Mouse (Mus musculus): ENCODE results near the gene Hs3st4. TPM values are rescaled to one million over a fixed set of nuclear protein-coding genes. Genes with fewer than 3 reads are reported as not detected.

The Hs3st4 gene
- polyA plus RNA-seq (2014; fragmentation: Nextera tagmentation; extraction: Ambion mirVana) = 0.36 and 0.47 TPM in 2 replicates

DNA sequence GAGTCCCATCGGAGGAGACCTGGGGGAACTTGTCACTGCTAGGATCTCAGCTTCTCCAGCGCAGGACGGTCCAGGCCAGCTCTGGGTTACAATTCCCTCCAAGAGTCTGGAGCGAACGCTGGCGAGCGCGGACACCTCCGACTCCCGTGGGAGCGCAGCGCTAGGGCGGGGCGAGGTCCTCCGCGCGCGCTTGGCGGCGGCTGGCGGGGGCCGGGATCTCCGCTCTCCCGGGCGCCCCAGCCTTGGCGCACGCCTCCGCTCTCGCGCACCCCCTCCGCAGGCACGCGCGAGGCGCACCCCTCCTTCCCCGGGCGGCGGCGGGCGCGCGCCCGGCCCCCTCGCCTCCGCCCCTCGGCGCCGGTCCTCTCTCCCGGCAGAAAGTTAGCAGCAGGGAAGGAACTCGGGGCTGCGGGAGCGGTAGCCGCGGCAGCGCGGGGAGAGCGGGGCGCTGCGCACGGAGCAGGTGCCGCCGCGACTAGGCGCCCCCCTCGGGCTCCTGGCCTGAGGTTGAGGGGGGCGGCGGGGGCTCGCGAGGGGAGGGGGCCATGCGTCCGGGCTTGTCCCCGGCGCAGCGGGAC lies at the start of gene Hs3st4:
TSS of gene Hs3st4 (plus strand) at position 409 of the 578 bp plus-strand sequence.
- ATAC-seq (ENCODE audit: insufficient read depth, low FRiP score, low TSS enrichment) (no peak), DNase-seq (ENCODE audit: low spot score) (peak; percentile 41)
- peak within 1 kb of the TSS; percentile 99 for H3K4me2 ChIP-seq (ENCODE audit: low read depth)
- H3K9ac ChIP-seq (ENCODE audit: low read length) = peak within 1 kb of the TSS; percentile 39
- H3K36me3 ChIP-seq (ENCODE audit: control insufficient read depth, insufficient read depth, low read length) = no peaks in the 10 kb centered on the region
- WGBS = under 1% methylated on average over 33 of the region's 74 CpGs
- peaks cover 5% of the 10 kb centered on the region for H3K4me1 ChIP-seq (ENCODE audit: control insufficient read depth, insufficient read depth, low read length)
- H3K27me3 ChIP-seq (ENCODE audit: control insufficient read depth, insufficient read depth, low read length) = peaks cover 51% of the 10 kb centered on the region
- H3K27ac ChIP-seq (ENCODE audit: low read depth, low read length) = no peak within 1 kb of the TSS
- peak within 1 kb of the TSS; percentile 64 for H3K4me3 ChIP-seq (ENCODE audit: low read depth, low read length)
- H3K9me3 ChIP-seq (ENCODE audit: control insufficient read depth, low read length) = no peaks in the 10 kb centered on the region

DNA sequence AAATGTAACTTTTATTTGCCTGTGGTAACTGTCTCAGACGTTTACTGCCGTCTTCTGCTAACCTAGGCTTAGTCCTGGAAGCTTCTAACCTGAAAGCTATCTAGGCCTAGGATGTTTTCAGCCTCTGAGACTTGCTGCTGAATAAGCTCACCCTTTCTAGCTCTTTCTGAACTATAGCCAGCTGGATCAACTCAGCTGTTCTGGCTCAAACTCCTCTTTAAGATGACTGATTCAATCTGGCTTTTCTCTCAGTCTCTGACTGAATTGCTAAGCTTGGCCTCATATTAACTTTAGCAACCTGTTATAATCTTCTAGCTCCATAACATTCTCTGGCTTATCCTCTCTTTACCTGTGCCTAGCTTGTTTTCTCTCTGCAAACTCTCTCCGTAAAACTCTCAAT lies 35.8 kb upstream of the Hs3st4 start:
- no peaks in the 10 kb centered on the region for H3K9me3 ChIP-seq (ENCODE audit: control insufficient read depth, low read length)
- H3K36me3 ChIP-seq (ENCODE audit: control insufficient read depth, insufficient read depth, low read length) = no peaks in the 10 kb centered on the region
- H3K4me1 ChIP-seq (ENCODE audit: control insufficient read depth, insufficient read depth, low read length) = no peaks in the 10 kb centered on the region
- DNase-seq (ENCODE audit: low spot score) = no peak
- ATAC-seq (ENCODE audit: insufficient read depth, low FRiP score, low TSS enrichment) = no peak
- H3K27ac ChIP-seq (ENCODE audit: low read depth, low read length) = no peak overlapping the region
- no peak overlapping the region for H3K9ac ChIP-seq (ENCODE audit: low read length)
- H3K27me3 ChIP-seq (ENCODE audit: control insufficient read depth, insufficient read depth, low read length) = no peaks in the 10 kb centered on the region
- 76% methylated on average over 3 of the region's 3 CpGs for WGBS
- no peak overlapping the region for H3K4me3 ChIP-seq (ENCODE audit: low read depth, low read length)
- no peak overlapping the region for H3K4me2 ChIP-seq (ENCODE audit: low read depth)

DNA sequence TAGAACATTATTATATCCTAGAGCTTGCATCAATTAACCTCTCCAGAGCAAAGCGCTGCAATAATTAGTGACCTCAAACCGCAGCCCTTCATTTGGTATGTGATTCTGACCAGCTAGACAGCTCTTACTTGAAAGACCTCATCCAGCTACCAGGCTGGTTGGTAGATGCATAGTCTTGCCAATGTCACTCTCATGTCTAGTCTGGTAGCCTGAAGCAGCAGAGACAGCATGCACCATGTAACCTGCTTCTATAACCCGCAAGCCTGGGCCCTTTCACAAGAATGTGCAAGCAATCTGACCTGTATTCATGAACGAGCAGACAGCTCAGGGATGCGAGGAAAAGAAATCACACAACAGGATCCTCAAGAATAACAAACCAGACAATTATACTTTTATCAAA lies 19.6 kb upstream of the Hs3st4 start:
- ATAC-seq (ENCODE audit: insufficient read depth, low FRiP score, low TSS enrichment) = no peak

DNA sequence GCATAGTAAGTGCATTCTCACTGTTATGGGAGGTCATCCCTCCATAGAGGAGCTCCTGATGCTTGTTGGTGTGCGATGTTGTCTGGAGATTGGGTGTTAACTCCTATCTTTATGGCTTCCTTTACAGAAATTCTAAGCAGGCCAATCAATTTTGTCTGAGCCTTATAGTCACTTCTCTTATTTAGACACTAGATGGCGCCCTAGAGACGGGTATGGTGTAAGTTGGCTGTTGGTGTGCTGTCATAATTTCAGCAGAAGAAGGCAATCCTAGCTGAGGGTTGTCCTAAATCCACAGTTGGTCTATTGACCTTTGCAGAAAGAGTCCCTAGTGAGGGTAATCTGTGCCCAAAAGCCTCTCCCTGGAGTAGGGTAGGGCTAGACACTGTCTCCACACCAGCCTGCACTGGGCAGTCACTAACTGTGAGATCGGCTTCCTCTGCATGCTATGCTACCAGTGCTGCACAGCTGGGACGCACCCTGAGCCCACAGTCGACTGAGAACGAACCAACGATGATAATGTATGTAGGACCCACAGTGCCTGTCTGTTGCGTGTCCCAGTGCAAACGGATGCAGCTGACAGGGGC lies 18.0 kb upstream of the Hs3st4 start:
- Histone ChIP-seq H3K4me1 (ENCODE audit: control insufficient read depth, insufficient read depth, low read length) (no peaks in the 10 kb centered on the region), H3K9ac (ENCODE audit: low read length) (no peak overlapping the region), H3K4me2 (ENCODE audit: low read depth) (no peak overlapping the region), H3K4me3 (ENCODE audit: low read depth, low read length) (no peak overlapping the region), H3K27ac (ENCODE audit: low read depth, low read length) (no peak overlapping the region), H3K27me3 (ENCODE audit: control insufficient read depth, insufficient read depth, low read length) (no peaks in the 10 kb centered on the region), H3K9me3 (ENCODE audit: control insufficient read depth, low read length) (no peaks in the 10 kb centered on the region), H3K36me3 (ENCODE audit: control insufficient read depth, insufficient read depth, low read length) (no peaks in the 10 kb centered on the region)
- DNase-seq (ENCODE audit: low spot score) = peak; percentile 21
- WGBS = 51% methylated on average over 10 of the region's 10 CpGs
- 0 out of 2 replicates have a peak, but pooled peaks have one; percentile 53 for ATAC-seq (ENCODE audit: insufficient read depth, low FRiP score, low TSS enrichment)

More for the DNA sequence above, 19.6 kb upstream of the Hs3st4 start:
- Histone ChIP-seq H3K4me2 (ENCODE audit: low read depth) (no peak overlapping the region), H3K36me3 (ENCODE audit: control insufficient read depth, insufficient read depth, low read length) (no peaks in the 10 kb centered on the region), H3K27me3 (ENCODE audit: control insufficient read depth, insufficient read depth, low read length) (no peaks in the 10 kb centered on the region), H3K27ac (ENCODE audit: low read depth, low read length) (no peak overlapping the region), H3K4me1 (ENCODE audit: control insufficient read depth, insufficient read depth, low read length) (no peaks in the 10 kb centered on the region), H3K4me3 (ENCODE audit: low read depth, low read length) (no peak overlapping the region), H3K9ac (ENCODE audit: low read length) (no peak overlapping the region), H3K9me3 (ENCODE audit: control insufficient read depth, low read length) (no peaks in the 10 kb centered on the region)
- DNase-seq (ENCODE audit: low spot score) = no peak
- 93% methylated on average over 5 of the region's 5 CpGs for WGBS

DNA sequence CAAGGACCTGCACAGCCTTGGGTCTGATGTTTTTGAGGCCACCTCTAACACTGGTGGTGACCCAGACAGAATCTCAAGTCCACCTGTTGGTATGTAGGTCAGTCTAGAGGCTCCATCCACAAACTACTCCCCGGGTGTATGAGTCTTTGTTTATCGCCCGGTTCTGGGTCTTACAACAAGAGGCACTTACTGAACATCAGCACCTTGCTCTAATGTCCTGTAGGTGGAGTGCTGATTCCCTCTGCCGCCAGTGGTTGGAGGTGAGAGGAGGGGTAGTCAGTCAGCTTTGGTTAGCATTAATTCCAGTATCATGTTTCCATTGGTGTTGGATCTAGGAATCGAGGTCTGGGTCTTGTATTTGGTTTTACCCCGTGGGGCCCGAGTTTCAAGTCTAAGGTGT lies 17.2 kb upstream of the Hs3st4 start:
- DNase-seq (ENCODE audit: low spot score) (peak; percentile 10), ATAC-seq (ENCODE audit: insufficient read depth, low FRiP score, low TSS enrichment) (no peak)
- Histone ChIP-seq H3K4me3 (ENCODE audit: low read depth, low read length) (no peak overlapping the region), H3K27me3 (ENCODE audit: control insufficient read depth, insufficient read depth, low read length) (no peaks in the 10 kb centered on the region), H3K9ac (ENCODE audit: low read length) (no peak overlapping the region), H3K9me3 (ENCODE audit: control insufficient read depth, low read length) (no peaks in the 10 kb centered on the region), H3K27ac (ENCODE audit: low read depth, low read length) (no peak overlapping the region), H3K36me3 (ENCODE audit: control insufficient read depth, insufficient read depth, low read length) (no peaks in the 10 kb centered on the region), H3K4me1 (ENCODE audit: control insufficient read depth, insufficient read depth, low read length) (no peaks in the 10 kb centered on the region), H3K4me2 (ENCODE audit: low read depth) (no peak overlapping the region)
- WGBS = 66% methylated on average over 7 of the region's 7 CpGs

DNA sequence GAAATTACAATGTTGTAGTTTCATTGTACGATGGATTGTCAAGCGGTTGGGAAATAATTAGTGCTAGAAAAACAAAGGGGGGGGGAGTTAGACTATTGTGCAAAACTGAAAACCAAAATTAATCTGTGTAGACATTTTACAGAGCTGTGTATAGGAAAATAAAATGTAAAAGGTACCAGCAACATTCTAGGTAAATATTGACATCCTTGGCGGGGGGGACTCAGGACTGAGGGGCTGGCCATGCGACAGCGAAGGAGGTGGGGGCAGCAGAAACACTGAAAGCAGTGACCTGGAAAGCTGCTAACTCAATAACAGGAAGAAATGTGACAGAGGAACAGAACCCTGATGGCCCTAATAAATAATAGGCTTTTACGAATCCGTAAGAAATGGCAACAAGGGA lies 7.2 kb upstream of the Hs3st4 start:
- Histone ChIP-seq H3K9me3 (ENCODE audit: control insufficient read depth, low read length) (no peaks in the 10 kb centered on the region), H3K27ac (ENCODE audit: low read depth, low read length) (no peak overlapping the region), H3K27me3 (ENCODE audit: control insufficient read depth, insufficient read depth, low read length) (peaks cover 1% of the 10 kb centered on the region), H3K9ac (ENCODE audit: low read length) (no peak overlapping the region), H3K36me3 (ENCODE audit: control insufficient read depth, insufficient read depth, low read length) (no peaks in the 10 kb centered on the region), H3K4me2 (ENCODE audit: low read depth) (no peak overlapping the region), H3K4me3 (ENCODE audit: low read depth, low read length) (no peak overlapping the region), H3K4me1 (ENCODE audit: control insufficient read depth, insufficient read depth, low read length) (no peaks in the 10 kb centered on the region)
- DNase-seq (ENCODE audit: low spot score) (no peak), ATAC-seq (ENCODE audit: insufficient read depth, low FRiP score, low TSS enrichment) (no peak)
- 60% methylated on average over 7 of the region's 7 CpGs for WGBS

DNA sequence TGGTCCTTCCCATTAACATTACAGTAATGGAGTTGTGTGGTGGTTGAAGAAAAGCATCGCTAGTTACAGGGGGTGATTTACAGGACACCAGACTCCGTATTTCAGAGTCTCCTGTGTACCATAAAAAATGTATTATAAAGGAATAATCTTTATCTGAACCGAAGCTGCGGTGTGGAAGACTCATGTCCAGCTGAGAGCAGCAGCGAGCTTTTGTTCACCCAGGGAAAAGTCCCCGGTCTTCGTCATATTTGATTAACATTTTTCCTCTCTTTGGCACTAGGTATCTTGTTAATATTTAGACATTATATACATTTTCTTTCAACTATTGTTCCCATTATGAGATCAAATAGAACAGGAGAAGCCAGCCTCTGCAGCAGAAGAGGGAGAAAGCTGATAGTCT lies 1.2 kb upstream of the Hs3st4 start:
- 31% methylated on average over 7 of the region's 7 CpGs for WGBS

DNA sequence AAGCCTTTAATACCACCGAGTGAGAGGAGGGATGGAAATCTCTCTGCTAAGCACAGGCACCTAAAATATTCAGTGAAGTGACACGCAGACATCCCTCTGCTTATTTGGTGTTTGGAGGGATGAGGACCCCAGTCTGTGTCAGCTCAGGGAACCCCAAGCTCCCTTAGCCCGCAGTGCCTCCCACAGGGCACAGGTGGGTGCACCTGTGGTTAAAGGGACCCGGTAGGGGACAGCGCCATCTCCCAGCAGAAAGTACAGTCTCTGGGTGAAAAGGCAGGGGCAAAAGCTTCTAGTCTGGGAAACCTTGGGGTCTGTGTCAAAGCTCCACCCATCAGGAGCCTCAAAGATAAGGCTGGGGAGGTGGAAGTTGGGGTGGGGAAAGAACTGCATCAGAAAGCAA lies 659 bp upstream of the Hs3st4 start:
- 4% methylated on average over 5 of the region's 5 CpGs for WGBS
- no peaks in the 10 kb centered on the region for H3K36me3 ChIP-seq (ENCODE audit: control insufficient read depth, insufficient read depth, low read length)
- no peak overlapping the region for H3K9ac ChIP-seq (ENCODE audit: low read length)
- peaks cover 51% of the 10 kb centered on the region for H3K27me3 ChIP-seq (ENCODE audit: control insufficient read depth, insufficient read depth, low read length)
- H3K4me3 ChIP-seq (ENCODE audit: low read depth, low read length) = peak overlapping the region; percentile 64
- H3K4me1 ChIP-seq (ENCODE audit: control insufficient read depth, insufficient read depth, low read length) = peaks cover 5% of the 10 kb centered on the region
- DNase-seq (ENCODE audit: low spot score) = no peak
- no peak for ATAC-seq (ENCODE audit: insufficient read depth, low FRiP score, low TSS enrichment)
- H3K4me2 ChIP-seq (ENCODE audit: low read depth) = peak overlapping the region; percentile 99
- H3K27ac ChIP-seq (ENCODE audit: low read depth, low read length) = no peak overlapping the region
- no peaks in the 10 kb centered on the region for H3K9me3 ChIP-seq (ENCODE audit: control insufficient read depth, low read length)

More for the DNA sequence above, 1.2 kb upstream of the Hs3st4 start:
- no peaks in the 10 kb centered on the region for H3K9me3 ChIP-seq (ENCODE audit: control insufficient read depth, low read length)
- peaks cover 51% of the 10 kb centered on the region for H3K27me3 ChIP-seq (ENCODE audit: control insufficient read depth, insufficient read depth, low read length)
- no peak overlapping the region for H3K27ac ChIP-seq (ENCODE audit: low read depth, low read length)
- no peak overlapping the region for H3K4me3 ChIP-seq (ENCODE audit: low read depth, low read length)
- H3K9ac ChIP-seq (ENCODE audit: low read length) = no peak overlapping the region
- no peaks in the 10 kb centered on the region for H3K36me3 ChIP-seq (ENCODE audit: control insufficient read depth, insufficient read depth, low read length)
- peaks cover 5% of the 10 kb centered on the region for H3K4me1 ChIP-seq (ENCODE audit: control insufficient read depth, insufficient read depth, low read length)
- DNase-seq (ENCODE audit: low spot score) (no peak), ATAC-seq (ENCODE audit: insufficient read depth, low FRiP score, low TSS enrichment) (no peak)
- H3K4me2 ChIP-seq (ENCODE audit: low read depth) = no peak overlapping the region

Measured in neural tube, embryonic 11.5 days (tissue).